Mouse (Mus musculus): ENCODE measurements around the gene Gm5105. TPM values are rescaled to one million over a fixed set of nuclear protein-coding genes. Genes with fewer than 3 reads are reported as not detected.

Gene Gm5105
- polyA plus RNA-seq, 1 experiment, result not detected

DNA sequence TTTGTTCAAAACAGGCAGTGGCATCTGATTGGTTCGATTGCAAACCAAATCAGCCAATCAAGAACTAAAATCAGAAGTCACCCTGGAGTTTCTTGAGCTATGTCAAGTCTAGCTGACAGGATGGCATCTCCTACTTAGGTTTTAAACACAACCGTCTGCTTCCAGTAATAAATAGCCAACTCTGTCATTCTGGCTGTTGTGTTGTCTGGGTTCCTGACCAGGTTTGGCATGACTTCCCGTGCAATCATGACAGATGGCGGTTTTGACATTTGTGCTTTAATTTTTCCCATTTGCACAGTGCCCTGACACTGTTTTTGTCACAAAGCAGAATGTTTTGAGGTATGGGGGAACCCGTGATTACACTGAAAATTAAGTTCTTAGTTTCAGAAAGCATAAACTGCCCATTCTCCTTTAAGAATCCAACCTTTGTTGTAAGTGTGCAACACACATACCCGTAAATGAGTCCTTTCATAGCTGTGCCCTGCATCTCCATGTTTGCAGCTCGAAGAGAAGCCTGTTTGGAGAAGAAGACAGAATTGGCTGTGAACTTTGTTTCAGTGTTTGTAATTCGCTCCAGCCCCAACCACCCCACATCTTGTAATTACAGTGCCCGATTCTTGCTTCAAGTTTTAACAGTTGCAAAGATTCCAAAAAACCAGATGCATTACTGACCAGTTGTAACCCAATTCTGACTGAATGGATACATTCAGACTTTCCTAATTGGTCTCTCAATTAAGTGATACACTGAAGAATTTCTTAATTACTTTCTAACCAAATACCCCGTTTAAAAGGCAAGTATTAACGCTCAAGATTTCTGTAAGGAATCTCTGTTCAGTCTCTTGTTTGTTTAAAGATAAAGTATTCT lies 10.5 kb upstream of the Gm5105 start:
- no peak overlapping the region for H3K27ac ChIP-seq (replicated peaks; ENCODE audit: low read depth, low read length)
- no peak overlapping the region for H3K4me3 ChIP-seq (ENCODE audit: insufficient read depth, low read depth, low read length)
- no peaks in the 10 kb centered on the region for H3K4me1 ChIP-seq (ENCODE audit: control insufficient read depth, insufficient read depth, insufficient read length, low read length)

DNA sequence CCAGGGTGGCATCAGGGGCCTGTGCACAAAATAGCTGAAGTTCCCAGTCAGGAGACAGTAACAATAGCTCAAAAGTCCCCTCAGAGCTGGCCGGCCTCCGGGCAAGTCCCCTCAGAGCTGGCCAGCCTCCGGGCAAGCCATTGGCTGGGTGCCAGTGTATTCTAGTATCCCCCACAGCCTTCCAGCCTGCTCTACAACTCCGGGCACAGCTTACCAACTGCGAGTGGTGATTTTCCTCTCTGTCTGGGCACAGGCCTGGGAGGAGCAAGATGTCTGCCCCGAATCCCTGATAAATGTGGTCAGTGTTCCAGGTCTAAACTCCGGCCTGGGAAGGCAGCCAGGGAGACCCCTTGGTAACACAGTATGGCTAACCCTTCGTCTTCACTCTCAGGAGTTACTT lies 8.0 kb upstream of the Gm5105 start:
- Histone ChIP-seq H3K27ac (replicated peaks; ENCODE audit: low read depth, low read length) (no peak overlapping the region), H3K4me3 (ENCODE audit: insufficient read depth, low read depth, low read length) (no peak overlapping the region), H3K4me1 (ENCODE audit: control insufficient read depth, insufficient read depth, insufficient read length, low read length) (no peaks in the 10 kb centered on the region)

DNA sequence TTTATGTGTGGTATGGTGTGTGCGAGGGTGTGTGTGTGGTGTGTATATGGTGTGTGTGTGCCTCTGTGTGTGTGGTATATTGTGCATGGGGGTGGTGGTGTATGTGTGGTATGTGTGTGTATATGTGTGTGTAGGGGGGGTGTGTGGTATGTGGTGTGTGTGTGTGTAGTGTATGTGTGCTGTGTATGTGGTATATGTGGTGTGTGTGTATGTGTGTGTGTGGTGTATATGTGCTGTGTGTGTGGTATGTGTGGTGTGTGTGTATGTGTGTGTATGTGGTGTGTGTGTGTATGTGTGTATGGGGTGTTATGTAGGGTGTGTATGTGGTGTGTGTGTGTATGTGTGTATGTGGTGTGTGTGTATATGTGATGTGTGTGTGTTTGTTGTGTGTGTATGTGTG lies 7.0 kb upstream of the Gm5105 start:
- Histone ChIP-seq H3K4me1 (ENCODE audit: control insufficient read depth, insufficient read depth, insufficient read length, low read length) (no peaks in the 10 kb centered on the region), H3K4me3 (ENCODE audit: insufficient read depth, low read depth, low read length) (no peak overlapping the region), H3K27ac (replicated peaks; ENCODE audit: low read depth, low read length) (no peak overlapping the region)

DNA sequence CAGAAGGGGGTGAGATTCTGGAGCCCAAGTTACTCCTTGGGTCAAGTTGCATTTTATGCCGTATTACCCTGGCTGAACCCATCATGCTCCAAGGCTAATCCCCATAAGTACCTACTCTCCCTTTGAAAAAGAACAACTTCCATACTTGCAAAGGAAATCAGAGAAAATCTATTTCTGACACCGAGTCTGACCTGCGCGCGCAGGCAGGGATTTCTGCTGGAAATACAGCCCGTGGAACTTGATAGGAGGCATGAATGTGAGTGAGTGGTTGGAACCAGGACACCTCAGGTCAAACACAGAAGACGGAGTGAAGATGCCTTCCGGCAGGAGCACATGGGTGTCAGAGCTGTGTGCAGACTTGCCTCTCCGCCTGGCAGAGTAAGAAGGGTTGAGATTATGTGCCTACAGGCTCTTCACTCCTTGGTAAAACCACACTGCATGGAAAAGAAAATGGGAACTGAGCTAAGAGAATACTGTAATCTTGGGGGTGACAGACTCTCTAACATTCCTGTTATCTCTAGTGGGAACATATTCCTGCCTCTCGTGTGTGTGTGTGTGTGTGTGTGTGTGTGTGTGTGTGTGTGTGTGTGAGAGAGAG lies 4.4 kb upstream of the Gm5105 start:
- Histone ChIP-seq H3K4me3 (ENCODE audit: insufficient read depth, low read depth, low read length) (no peak overlapping the region), H3K27ac (replicated peaks; ENCODE audit: low read depth, low read length) (no peak overlapping the region), H3K4me1 (ENCODE audit: control insufficient read depth, insufficient read depth, insufficient read length, low read length) (no peaks in the 10 kb centered on the region)

DNA sequence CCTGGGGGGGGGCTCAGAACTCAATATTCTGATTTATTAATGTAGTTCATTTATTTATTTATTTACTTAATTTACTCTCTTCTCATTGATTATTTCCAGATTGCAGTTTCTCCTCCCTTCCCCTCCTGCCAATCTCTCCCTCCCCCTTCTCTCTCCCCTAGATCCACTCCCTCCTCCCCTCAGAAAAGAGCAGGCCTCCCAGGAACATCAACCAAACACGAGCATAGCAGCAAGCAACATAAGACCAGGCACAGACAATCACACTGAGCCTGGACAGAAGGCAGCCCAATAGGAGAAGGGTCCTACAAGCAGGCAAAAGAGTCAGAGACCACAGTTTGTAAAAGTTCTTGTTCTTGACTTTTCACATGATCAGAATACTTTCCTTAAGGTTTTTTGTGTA lies 3.8 kb upstream of the Gm5105 start:
- Histone ChIP-seq H3K4me3 (ENCODE audit: insufficient read depth, low read depth, low read length) (no peak overlapping the region), H3K4me1 (ENCODE audit: control insufficient read depth, insufficient read depth, insufficient read length, low read length) (no peaks in the 10 kb centered on the region), H3K27ac (replicated peaks; ENCODE audit: low read depth, low read length) (no peak overlapping the region)

DNA sequence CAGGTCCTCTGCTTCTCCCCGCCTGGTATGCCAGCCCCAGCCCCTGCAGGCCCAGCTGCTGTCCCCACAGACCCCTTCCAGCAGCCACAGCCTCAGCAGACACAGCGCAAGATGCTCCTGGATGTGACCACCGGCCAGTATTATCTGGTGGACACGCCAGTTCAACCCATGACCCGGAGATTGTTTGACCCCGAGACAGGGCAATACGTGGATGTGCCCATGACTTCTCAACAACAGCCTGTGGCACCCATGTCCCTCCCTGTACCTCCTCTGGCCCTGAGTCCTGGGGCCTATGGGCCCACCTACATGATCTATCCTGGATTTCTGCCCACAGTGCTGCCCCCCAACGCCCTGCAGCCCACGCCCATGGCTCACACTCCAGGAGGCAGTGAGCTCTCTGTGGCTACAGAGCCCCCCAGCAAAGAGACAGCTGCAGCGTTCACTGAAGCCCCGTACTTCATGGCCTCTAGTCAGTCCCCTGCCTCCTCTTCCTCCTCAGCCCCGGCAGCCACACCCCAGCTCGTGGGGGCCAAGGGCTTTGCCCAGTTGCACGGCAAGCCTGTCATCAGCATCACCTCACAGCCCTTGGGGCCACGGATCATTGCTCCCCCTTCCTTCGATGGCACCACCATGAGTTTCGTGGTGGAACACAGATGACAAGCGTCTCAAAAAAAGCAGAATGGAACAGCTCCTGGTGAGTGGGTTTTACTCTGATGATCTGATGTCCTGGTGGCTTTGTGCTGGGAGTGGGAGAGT lies 2.7 kb upstream of the Gm5105 start:
- Histone ChIP-seq H3K4me1 (ENCODE audit: control insufficient read depth, insufficient read depth, insufficient read length, low read length) (peaks cover 2% of the 10 kb centered on the region; the same call in 1 of the 2 replicates), H3K27ac (replicated peaks; ENCODE audit: low read depth, low read length) (no peak overlapping the region), H3K4me3 (ENCODE audit: insufficient read depth, low read depth, low read length) (no peak overlapping the region)

DNA sequence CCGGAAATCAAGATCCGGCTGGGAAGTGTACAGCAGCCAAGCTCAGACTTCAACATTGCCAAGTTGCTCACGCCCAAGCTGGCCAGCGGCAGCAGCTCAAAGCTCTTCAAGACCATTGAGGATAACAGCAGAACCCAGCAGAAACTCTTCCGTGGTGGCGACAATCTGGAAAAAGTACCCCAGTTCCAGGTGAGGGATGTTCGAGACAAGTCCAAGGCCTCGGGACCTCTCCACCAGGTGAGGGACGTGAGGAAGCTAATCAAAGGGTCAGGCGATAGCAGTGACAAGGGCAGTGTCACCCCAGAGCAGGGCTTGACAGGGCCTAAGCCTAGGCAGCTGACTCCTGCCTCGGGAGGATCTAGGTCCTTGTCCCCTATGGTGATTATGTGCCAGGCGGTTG lies 915 bp upstream of the Gm5105 start:
- H3K27ac ChIP-seq (replicated peaks; ENCODE audit: low read depth, low read length), result no peak overlapping the region
- H3K4me1 ChIP-seq (ENCODE audit: control insufficient read depth, insufficient read depth, insufficient read length, low read length), result peaks cover 3% of the 10 kb centered on the region

DNA sequence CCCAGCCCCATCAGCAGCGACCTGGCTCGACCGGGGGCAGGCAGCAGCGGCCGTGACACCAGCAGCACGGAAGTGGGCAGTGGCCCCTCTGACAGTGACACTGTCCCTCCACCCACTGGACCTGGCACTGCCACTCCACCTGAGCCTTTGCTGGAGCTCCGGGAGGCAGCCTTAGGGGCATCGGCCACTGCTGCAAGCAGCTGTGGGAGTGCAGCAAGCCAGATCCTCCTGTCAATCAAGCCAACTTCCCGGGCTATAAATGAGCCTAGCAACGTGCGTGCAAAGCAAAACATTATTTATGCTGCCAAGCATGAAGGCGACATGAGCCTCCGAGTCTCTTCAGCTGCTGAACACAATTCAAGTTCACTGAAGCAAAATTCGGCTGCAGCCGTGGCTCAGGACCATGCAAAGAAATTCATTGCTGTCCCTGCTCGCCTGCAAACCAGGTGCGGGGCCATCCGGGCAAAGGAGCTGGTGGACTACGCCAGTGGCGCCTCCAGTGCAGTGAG lies 786 bp downstream of the Gm5105 start:
- no peak overlapping the region for H3K27ac ChIP-seq (replicated peaks; ENCODE audit: low read depth, low read length)
- H3K4me1 ChIP-seq (ENCODE audit: control insufficient read depth, insufficient read depth, insufficient read length, low read length), result peaks cover 3% of the 10 kb centered on the region
- H3K4me3 ChIP-seq (ENCODE audit: insufficient read depth, low read depth, low read length), result no peak overlapping the region

More for the DNA sequence above, 915 bp upstream of the Gm5105 start:
- H3K4me3 ChIP-seq (ENCODE audit: insufficient read depth, low read depth, low read length), result no peak overlapping the region

DNA sequence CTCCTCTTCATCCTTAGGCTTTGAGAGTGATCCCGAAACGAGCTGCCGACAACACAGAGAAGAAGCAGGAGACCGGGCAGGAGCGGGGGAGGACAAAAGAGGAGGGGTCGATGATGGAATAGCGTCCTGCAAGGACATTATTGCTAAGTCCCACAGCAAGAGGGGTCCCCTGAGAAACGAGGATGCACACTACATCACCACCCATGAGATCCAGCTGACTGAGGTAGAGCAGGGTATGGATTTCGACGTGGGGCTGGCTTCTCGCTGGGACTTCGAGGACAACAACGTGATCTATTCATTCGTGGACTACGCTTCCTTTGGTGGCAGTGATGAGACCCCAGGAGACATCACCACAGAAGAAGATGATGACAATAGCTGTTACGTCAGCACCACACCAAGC lies 1.3 kb downstream of the Gm5105 start:
- H3K4me1 ChIP-seq (ENCODE audit: control insufficient read depth, insufficient read depth, insufficient read length, low read length), result peaks cover 3% of the 10 kb centered on the region
- no peak overlapping the region for H3K27ac ChIP-seq (replicated peaks; ENCODE audit: low read depth, low read length)
- H3K4me3 ChIP-seq (ENCODE audit: insufficient read depth, low read depth, low read length), result no peak overlapping the region

DNA sequence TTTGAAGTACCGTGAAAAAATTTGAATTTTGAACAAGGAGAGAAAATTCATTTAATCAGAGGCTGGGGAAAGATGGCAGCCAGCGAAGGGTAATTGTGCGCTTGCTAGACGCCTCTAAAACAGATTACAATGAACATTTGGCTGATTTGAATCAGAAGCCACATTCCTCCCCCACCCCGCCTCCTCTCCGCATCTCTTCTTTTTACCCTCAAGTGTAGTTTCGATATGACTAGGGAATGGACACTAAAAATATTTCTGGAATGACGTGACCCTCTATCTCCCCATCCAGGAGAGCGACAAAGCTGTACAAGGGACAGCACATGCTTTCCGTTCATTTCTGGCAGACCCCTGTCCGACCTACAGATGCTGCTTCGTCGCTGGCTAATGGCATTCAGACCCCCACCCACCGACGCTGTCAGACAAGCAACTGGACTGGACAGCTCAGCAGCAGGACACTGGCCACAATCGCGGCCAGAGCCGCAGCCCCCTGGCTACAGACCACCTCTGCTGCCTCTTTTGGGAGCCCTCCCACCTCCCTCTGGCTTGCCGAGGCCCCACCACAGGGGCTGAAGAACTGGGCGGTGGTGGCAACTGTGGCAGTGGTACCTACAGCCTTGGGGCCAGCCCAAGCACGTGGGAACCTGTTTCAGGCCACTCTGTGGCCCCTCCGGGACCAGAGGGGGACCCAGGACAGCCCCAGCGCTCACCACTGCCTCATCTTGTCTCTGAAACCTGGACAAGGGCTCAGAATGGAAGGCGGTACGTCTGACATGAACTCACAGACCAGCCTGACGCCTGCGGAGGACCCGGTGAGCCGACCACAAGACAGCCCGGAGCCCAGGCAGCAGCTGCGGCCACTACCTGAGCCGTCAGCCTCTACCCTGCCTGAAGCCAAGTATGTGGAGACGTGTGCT lies 2.2 kb downstream of the Gm5105 start, which contains the start of gene 1110002E22Rik:
1110002E22Rik (plus strand) TSS at position 321 of the 914 bp plus-strand sequence.
- peaks cover 3% of the 10 kb centered on the region for H3K4me1 ChIP-seq (ENCODE audit: control insufficient read depth, insufficient read depth, insufficient read length, low read length)
- no peak within 1 kb of the TSS for H3K27ac ChIP-seq (replicated peaks; ENCODE audit: low read depth, low read length)
- H3K4me3 ChIP-seq (ENCODE audit: insufficient read depth, low read depth, low read length), result peak within 1 kb of the TSS; percentile 21; the same call in 1 of the 2 replicates

DNA sequence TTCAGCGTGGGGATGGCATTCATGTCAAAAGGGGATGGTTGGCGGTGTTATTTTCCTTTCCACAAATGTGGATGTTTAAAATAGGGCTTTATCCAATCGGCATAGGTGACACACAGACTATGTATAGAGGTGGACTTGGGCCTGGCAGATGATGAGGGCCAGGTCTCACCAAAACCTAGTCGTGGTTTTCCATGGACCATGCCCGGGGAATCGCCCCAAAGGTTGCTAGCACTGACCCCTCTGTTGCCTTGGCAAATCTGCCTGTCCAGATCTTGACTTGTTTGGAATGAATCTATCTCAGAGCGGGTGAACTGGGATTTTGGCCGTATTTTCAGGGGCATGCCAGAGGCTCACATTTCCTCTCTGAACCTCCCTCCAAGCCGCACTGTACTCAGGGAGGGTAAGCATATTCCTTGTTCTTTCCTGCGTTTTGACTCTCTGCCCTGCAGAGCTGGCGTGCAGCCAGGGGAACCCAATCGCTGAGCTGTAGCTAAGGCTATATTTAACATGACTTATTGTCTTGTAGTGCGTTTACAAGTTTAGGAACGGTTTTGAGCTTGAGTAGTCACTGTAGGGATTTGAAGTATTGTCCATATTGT lies 3.4 kb downstream of the Gm5105 start:
- Histone ChIP-seq H3K4me1 (ENCODE audit: control insufficient read depth, insufficient read depth, insufficient read length, low read length) (peaks cover 3% of the 10 kb centered on the region), H3K27ac (replicated peaks; ENCODE audit: low read depth, low read length) (no peak overlapping the region), H3K4me3 (ENCODE audit: insufficient read depth, low read depth, low read length) (no peak overlapping the region)

DNA sequence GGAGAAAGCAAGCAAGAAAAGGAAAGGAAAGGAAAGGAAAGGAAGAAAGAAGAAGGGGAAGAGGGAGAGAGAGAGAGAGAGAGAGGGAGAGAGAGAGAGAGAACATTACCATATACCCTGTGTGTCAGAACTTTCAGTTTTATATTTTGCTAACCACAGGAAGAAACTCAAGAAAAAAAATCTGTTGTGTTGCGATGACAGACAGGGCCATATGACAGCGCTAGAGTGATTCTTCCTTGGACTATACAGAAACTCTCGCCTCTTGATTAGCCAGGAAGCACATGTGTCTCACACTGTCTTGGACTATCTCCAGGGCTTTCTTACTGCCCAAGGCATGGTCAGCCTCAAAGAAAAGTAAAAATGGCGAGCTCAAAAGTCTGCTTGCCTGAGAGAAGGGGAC lies 4.5 kb downstream of the Gm5105 start:
- peaks cover 3% of the 10 kb centered on the region for H3K4me1 ChIP-seq (ENCODE audit: control insufficient read depth, insufficient read depth, insufficient read length, low read length)
- H3K27ac ChIP-seq (replicated peaks; ENCODE audit: low read depth, low read length), result no peak overlapping the region
- no peak overlapping the region for H3K4me3 ChIP-seq (ENCODE audit: insufficient read depth, low read depth, low read length)

DNA sequence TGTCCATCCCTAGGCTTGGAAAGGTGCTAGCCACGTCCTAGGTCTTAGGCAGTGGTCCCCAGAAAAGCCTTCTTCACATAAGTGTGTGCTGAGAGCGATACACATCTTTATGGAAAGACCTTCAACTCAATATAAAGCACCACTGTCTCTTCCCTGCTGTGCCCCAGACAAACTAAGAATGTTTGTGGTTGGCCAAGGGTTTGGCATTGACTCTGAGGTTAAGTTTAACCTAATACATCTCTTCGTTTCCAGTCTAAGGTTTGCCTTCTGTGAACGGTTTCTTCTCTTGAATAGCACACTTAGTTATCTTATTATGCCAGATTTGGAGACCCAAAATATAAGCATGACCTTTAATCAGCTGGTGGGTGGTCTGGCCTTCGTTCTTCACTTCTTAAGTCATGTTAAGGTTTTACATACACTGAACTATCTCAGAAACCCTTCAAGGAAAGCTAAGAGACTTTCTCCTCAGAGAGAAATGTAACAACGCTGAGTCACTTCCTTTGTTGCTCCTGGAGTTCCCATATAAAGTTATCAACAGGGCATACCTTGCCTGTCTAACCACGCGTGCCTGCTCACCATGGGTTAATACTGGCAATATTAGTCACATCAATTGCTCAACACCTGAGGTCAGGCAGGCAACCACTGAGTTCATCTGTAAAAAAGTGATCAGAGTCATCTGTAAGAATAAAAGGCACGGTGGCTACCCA lies 5.8 kb downstream of the Gm5105 start:
- H3K27ac ChIP-seq (replicated peaks; ENCODE audit: low read depth, low read length), result no peak overlapping the region

DNA sequence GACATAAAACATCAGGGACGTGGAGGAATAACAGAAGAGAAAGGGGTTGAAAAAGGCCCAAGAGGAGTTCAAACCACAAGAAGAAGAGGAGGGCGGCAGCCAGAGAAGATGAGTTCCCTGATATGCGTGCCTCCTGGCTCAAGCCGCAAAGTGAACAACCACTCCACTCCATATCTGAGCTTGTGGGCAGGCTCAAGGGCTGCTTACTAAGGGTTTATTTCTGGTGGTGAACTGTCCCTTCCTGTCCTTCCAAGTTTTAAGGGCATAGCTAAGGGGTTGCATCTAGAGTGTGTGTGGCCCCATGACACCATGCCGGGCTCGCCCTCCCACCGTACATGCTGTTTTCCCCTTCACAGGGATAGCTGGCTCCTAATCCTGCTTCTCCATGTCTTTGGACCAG lies 6.8 kb downstream of the Gm5105 start:
- Histone ChIP-seq H3K27ac (replicated peaks; ENCODE audit: low read depth, low read length) (no peak overlapping the region), H3K4me1 (ENCODE audit: control insufficient read depth, insufficient read depth, insufficient read length, low read length) (peaks cover 3% of the 10 kb centered on the region), H3K4me3 (ENCODE audit: insufficient read depth, low read depth, low read length) (no peak overlapping the region)

More for the DNA sequence above, 5.8 kb downstream of the Gm5105 start:
- Histone ChIP-seq H3K4me3 (ENCODE audit: insufficient read depth, low read depth, low read length) (no peak overlapping the region), H3K4me1 (ENCODE audit: control insufficient read depth, insufficient read depth, insufficient read length, low read length) (peaks cover 3% of the 10 kb centered on the region)

Data from brown adipose tissue, adult 24 weeks (tissue).